Mouse (Mus musculus) MEL (cell line): ENCODE data around the gene Zdhhc11. TPM values are rescaled to one million over a fixed set of nuclear protein-coding genes. Genes with fewer than 3 reads are reported as not detected.
"Not testable (repeated sequence)": the region's sequence is repeated elsewhere in the genome, so short reads cannot be mapped to it uniquely, and the experiment has no call there.

Experiments
- DNase-seq: peaks from one replicate; pipeline ENCODE4 v3.0.0; 2011; ENCODE audit warnings: low read depth, low spot score
- H3K27ac ChIP-seq: 2 replicates; pipeline ENCODE4 v1.5.1; 2012; ENCODE audit warnings: low read depth, mild to moderate bottlenecking, control low read depth, low read length, moderate library complexity; ENCODE audit not compliant: control insufficient read depth
- H3K27me3 ChIP-seq, 2 experiments: fragments of 150-350 bp in 1 of 2; sonication (generic) in 1 of 2; 2 replicates each; pipeline ENCODE4 v1.6.1; 2012; ENCODE audit warnings: low read length in 2 of 2, mild to moderate bottlenecking in 2 of 2, improper control_type of control experiment in 1 of 2, moderate library complexity in 1 of 2; ENCODE audit not compliant: insufficient read depth in 2 of 2, control insufficient read depth in 1 of 2
- H3K36me3 ChIP-seq, 2 experiments: 2 replicates each; pipeline ENCODE4 v1.6.1; 2012 to 2014; ENCODE audit warnings: low read length in 2 of 2, improper control_type of control experiment in 1 of 2, inconsistent platforms in 1 of 2, mild to moderate bottlenecking in 1 of 2; ENCODE audit not compliant: insufficient read depth in 2 of 2, control insufficient read depth in 1 of 2
- H3K4me1 ChIP-seq, 2 experiments: fragments of 150-350 bp in 1 of 2; sonication (generic) in 1 of 2; 2 replicates each; pipeline ENCODE4 v1.6.1; 2012; ENCODE audit warnings: low read length in 2 of 2, improper control_type of control experiment in 1 of 2, mild to moderate bottlenecking in 1 of 2; ENCODE audit not compliant: insufficient read depth in 2 of 2, control insufficient read depth in 1 of 2
- H3K4me3 ChIP-seq, 2 experiments: fragments of 150-350 bp in 1 of 2; sonication (generic) in 1 of 2; 2 replicates each; pipeline ENCODE4 v1.5.1; 2012; ENCODE audit warnings: low read depth in 2 of 2, low read length in 2 of 2, mild to moderate bottlenecking in 2 of 2, moderate library complexity in 2 of 2, control low read depth in 1 of 2, improper control_type of control experiment in 1 of 2; ENCODE audit not compliant: control insufficient read depth in 1 of 2, insufficient read depth in 1 of 2
- H3K79me2 ChIP-seq: 2 replicates; pipeline ENCODE4 v1.6.1; 2012; ENCODE audit warnings: mild to moderate bottlenecking, low read length, moderate library complexity; ENCODE audit not compliant: control insufficient read depth, poor library complexity, insufficient read depth
- H3K9ac ChIP-seq: 2 replicates; pipeline ENCODE4 v1.6.1; 2012; ENCODE audit warnings: low read depth, mild to moderate bottlenecking, control low read depth, low read length, moderate library complexity; ENCODE audit not compliant: control insufficient read depth, poor library complexity, severe bottlenecking
- H3K9me3 ChIP-seq: fragments of 150-350 bp; sonication (generic); replicated peaks from 2 replicates; pipeline ENCODE4 v1.6.1; 2012; ENCODE audit warnings: mild to moderate bottlenecking, low read length, improper control_type of control experiment, moderate library complexity; ENCODE audit not compliant: insufficient read depth
- BHLHE40 ChIP-seq: IDR thresholded peaks from 2 replicates; pipeline ENCODE4 v1.6.1; 2012; ENCODE audit warnings: low read depth, mild to moderate bottlenecking, inconsistent platforms, low read length, improper control_type of control experiment, borderline replicate concordance
- CHD1 ChIP-seq: IDR thresholded peaks from 2 replicates; pipeline ENCODE4 v1.6.1; 2012; ENCODE audit warnings: low read depth, mild to moderate bottlenecking, inconsistent platforms, low read length, improper control_type of control experiment
- CHD2 ChIP-seq: IDR thresholded peaks from 2 replicates; pipeline ENCODE4 v1.6.1; 2011; ENCODE audit warnings: low read length, improper control_type of control experiment
- CTCF ChIP-seq, 3 experiments: IDR thresholded peaks in 2 of 3; conservative IDR thresholded peaks in 1 of 3; 2 replicates each; pipeline ENCODE4 v1.5.1; 2011 to 2012; ENCODE audit warnings: low read length in 3 of 3, low read depth in 2 of 3, mild to moderate bottlenecking in 2 of 3, improper control_type of control experiment in 1 of 3, inconsistent platforms in 1 of 3, mixed read lengths in 1 of 3, moderate library complexity in 1 of 3; ENCODE audit not compliant: control insufficient read depth in 1 of 3, insufficient read depth in 1 of 3, poor library complexity in 1 of 3, severe bottlenecking in 1 of 3
- E2F4 ChIP-seq: IDR thresholded peaks from 2 replicates; pipeline ENCODE4 v1.6.1; 2011; ENCODE audit warnings: low read depth, low read length, improper control_type of control experiment, borderline replicate concordance
- ETS1 ChIP-seq: IDR thresholded peaks from 2 replicates; pipeline ENCODE4 v1.6.1; 2012; ENCODE audit warnings: low read depth, mild to moderate bottlenecking, inconsistent platforms, low read length, improper control_type of control experiment, moderate library complexity
- GABPA ChIP-seq: IDR thresholded peaks from 2 replicates; pipeline ENCODE4 v1.6.1; 2012; ENCODE audit warnings: low read depth, mild to moderate bottlenecking, inconsistent platforms, low read length, improper control_type of control experiment, moderate library complexity
- GATA1 ChIP-seq: IDR thresholded peaks from 2 replicates; pipeline ENCODE4 v1.6.1; 2011; ENCODE audit warnings: low read depth, low read length, improper control_type of control experiment
- HCFC1 ChIP-seq: IDR thresholded peaks from 2 replicates; pipeline ENCODE4 v1.6.1; 2012; ENCODE audit warnings: low read depth, mild to moderate bottlenecking, inconsistent platforms, low read length, improper control_type of control experiment, moderate library complexity
- KAT2A ChIP-seq: conservative IDR thresholded peaks from 2 replicates; pipeline ENCODE4 v1.6.1; 2012; ENCODE audit warnings: low read depth, low read length, improper control_type of control experiment, inconsistent platforms
- MAFK ChIP-seq: IDR thresholded peaks from 2 replicates; pipeline ENCODE4 v1.6.1; 2011; ENCODE audit warnings: low read depth, mild to moderate bottlenecking, low read length, improper control_type of control experiment, borderline replicate concordance
- MAX ChIP-seq: IDR thresholded peaks from 2 replicates; pipeline ENCODE4 v1.6.1; 2011; ENCODE audit warnings: low read length, improper control_type of control experiment
- MEF2A ChIP-seq: IDR thresholded peaks from 2 replicates; pipeline ENCODE4 v1.6.1; 2014; ENCODE audit warnings: low read depth, mild to moderate bottlenecking, inconsistent platforms, low read length, improper control_type of control experiment; ENCODE audit not compliant: poor library complexity, insufficient replicate concordance, severe bottlenecking; ENCODE audit errors: extremely low read depth
- MXI1 ChIP-seq: IDR thresholded peaks from 2 replicates; pipeline ENCODE4 v1.6.1; 2011; ENCODE audit warnings: mild to moderate bottlenecking, low read depth, low read length, improper control_type of control experiment
- MYB ChIP-seq: IDR thresholded peaks from 2 replicates; pipeline ENCODE4 v1.6.1; 2011; ENCODE audit warnings: mild to moderate bottlenecking, low read depth, low read length, improper control_type of control experiment
- MYC ChIP-seq: IDR thresholded peaks from 2 replicates; pipeline ENCODE4 v1.6.1; 2011; ENCODE audit warnings: low read depth, mild to moderate bottlenecking, low read length, improper control_type of control experiment, moderate library complexity
- NELFE ChIP-seq: IDR thresholded peaks from 2 replicates; pipeline ENCODE4 v1.6.1; 2011; ENCODE audit warnings: low read depth, low read length, improper control_type of control experiment
- NRF1 ChIP-seq: IDR thresholded peaks from 2 replicates; pipeline ENCODE4 v1.6.1; 2014; ENCODE audit warnings: low read depth, mild to moderate bottlenecking, inconsistent platforms, low read length, improper control_type of control experiment, moderate library complexity; ENCODE audit not compliant: poor library complexity, insufficient read depth, severe bottlenecking
- RAD21 ChIP-seq: IDR thresholded peaks from 2 replicates; pipeline ENCODE4 v1.6.1; 2011; ENCODE audit warnings: mild to moderate bottlenecking, low read depth, low read length, improper control_type of control experiment
- RCOR1 ChIP-seq: IDR thresholded peaks from 2 replicates; pipeline ENCODE4 v1.6.1; 2012; ENCODE audit warnings: low read depth, mild to moderate bottlenecking, inconsistent platforms, low read length, improper control_type of control experiment
- SMC3 ChIP-seq: IDR thresholded peaks from 2 replicates; pipeline ENCODE4 v1.6.1; 2011; ENCODE audit warnings: low read depth, low read length, improper control_type of control experiment
- TCF12 ChIP-seq: IDR thresholded peaks from 2 replicates; pipeline ENCODE4 v1.6.1; 2014; ENCODE audit warnings: low read depth, mild to moderate bottlenecking, inconsistent platforms, low read length, improper control_type of control experiment, moderate library complexity
- UBTF ChIP-seq: IDR thresholded peaks from 2 replicates; pipeline ENCODE4 v1.6.1; 2012; ENCODE audit warnings: low read depth, mild to moderate bottlenecking, inconsistent platforms, low read length, improper control_type of control experiment, moderate library complexity, borderline replicate concordance; ENCODE audit not compliant: insufficient read depth
- USF1 ChIP-seq: IDR thresholded peaks from 2 replicates; pipeline ENCODE4 v1.6.1; 2014; ENCODE audit warnings: low read depth, mild to moderate bottlenecking, inconsistent platforms, low read length, improper control_type of control experiment, moderate library complexity
- ZC3H11A ChIP-seq: IDR thresholded peaks from 2 replicates; pipeline ENCODE4 v1.6.1; 2012; ENCODE audit warnings: low read depth, mild to moderate bottlenecking, inconsistent platforms, low read length, improper control_type of control experiment
- ZKSCAN1 ChIP-seq: IDR thresholded peaks from 2 replicates; pipeline ENCODE4 v1.6.1; 2012; ENCODE audit warnings: low read depth, mild to moderate bottlenecking, inconsistent platforms, low read length, improper control_type of control experiment, moderate library complexity
- ZNF384 ChIP-seq: IDR thresholded peaks from 2 replicates; pipeline ENCODE4 v1.6.1; 2012; ENCODE audit warnings: low read depth, mild to moderate bottlenecking, inconsistent platforms, low read length, improper control_type of control experiment
- polyA plus RNA-seq, 2 experiments: library from polyadenylated mRNA; stranded (reverse) in 1 of 2; unstranded in 1 of 2; fragments of >175 nt in 1 of 2; fragments of >200 nt in 1 of 2; gene quantifications; 2 replicates each; pipeline versions ENCODE4 v1.2.1 to v1.2.4; 2012; ENCODE audit warnings: low replicate concordance in 2 of 2, low read depth in 1 of 2; ENCODE audit not compliant: insufficient read length in 2 of 2, insufficient read depth in 1 of 2, missing spikeins in 1 of 2
- total RNA-seq: library from RNA; depleted of rRNA; stranded (reverse); fragments of 300-350 nt; gene quantifications from 2 replicates; pipeline ENCODE4 v1.2.3, GENCODE M21; 2012

Zdhhc11 gene
- total and polyA plus RNA-seq, 3 experiments: not detected

DNA sequence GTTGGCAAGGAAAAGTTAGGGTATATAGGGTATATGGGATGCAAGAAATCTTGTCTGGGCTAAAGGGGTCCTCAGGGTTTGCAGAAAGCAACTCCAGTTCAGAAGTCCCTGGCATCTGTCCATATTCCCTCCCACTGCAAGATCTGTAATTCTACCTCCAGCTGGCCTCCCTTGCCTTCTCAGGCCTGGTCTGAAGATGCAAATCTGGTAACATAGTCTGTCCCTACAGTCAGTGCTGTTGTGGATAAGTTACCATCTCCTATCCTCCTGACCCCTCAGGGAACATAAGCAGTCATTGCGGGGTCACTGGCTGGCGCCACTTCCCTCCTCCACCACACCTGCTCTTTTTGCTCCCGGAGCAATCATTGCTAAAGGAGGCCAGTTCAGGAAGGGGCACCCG lies 52.3 kb downstream of the Zdhhc11 start:
- no peak overlapping the region for H3K27ac ChIP-seq
- H3K9me3 ChIP-seq: no peaks in the 10 kb centered on the region
- H3K27me3 ChIP-seq: peaks cover 0 to 4% of the 10 kb centered on the region in 2 experiments; a peak in 3 of 4 replicates
- no peak for DNase-seq
- no peaks in the 10 kb centered on the region for H3K4me1 ChIP-seq
- no peak for TF ChIP-seq ETS1
- no peak for TF ChIP-seq MAX
- no peak for TF ChIP-seq NRF1
- TF ChIP-seq MEF2A: no peak
- no peak for TF ChIP-seq ZNF384
- no peak for TF ChIP-seq RAD21
- TF ChIP-seq ZKSCAN1: no peak
- no peak for TF ChIP-seq USF1
- no peak for TF ChIP-seq CHD2
- TF ChIP-seq MYB: no peak
- TF ChIP-seq, all 39 proteins: peak for 0
- no peaks in the 10 kb centered on the region for H3K79me2 ChIP-seq
- H3K9ac ChIP-seq: no peak overlapping the region
- no peaks in the 10 kb centered on the region for H3K36me3 ChIP-seq
- no peak overlapping the region for H3K4me3 ChIP-seq

DNA sequence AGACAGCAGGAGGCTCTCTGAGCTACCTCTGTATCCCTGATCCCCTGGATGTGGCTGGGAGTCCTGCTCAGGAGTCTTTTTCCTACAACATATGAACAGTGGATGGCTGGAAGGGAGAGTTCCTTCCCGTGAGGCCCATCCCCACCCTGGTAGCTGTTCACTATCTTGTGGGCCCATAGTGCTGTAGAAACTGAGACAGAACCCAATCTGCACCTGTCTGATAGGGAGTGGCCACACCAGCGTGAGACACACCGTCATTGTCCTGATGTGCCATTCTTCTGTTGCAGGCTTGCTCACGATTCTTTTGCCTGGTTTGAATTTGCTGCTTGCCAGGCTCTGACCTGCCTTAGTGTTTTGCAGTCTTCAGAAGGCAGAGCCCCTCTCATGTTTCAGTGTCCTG lies 53.8 kb downstream of the Zdhhc11 start:
- no peak for DNase-seq
- TF ChIP-seq E2F4 (no peak), SMC3 (no peak), ZC3H11A (no peak), UBTF (no peak), NELFE (no peak), CTCF (IDR thresholded peaks at IDR 0.05 in 2 of 3, conservative IDR thresholded peaks at IDR 0.05 in 1 of 3; ENCODE audit: control insufficient read depth in 1 of 3, insufficient read depth in 1 of 3, low read depth in 2 of 3, low read length in 3 of 3, poor library complexity in 1 of 3, severe bottlenecking in 1 of 3) (no peak), CHD1 (no peak), KAT2A (no peak), MXI1 (no peak), MYB (no peak), MYC (no peak), MAFK (no peak), RCOR1 (no peak), USF1 (no peak), BHLHE40 (no peak), GATA1 (no peak), TCF12 (no peak), HCFC1 (no peak), MAX (no peak), GABPA (no peak)
- Histone ChIP-seq H3K36me3 (no peaks in the 10 kb centered on the region), H3K4me1 (no peaks in the 10 kb centered on the region), H3K4me3 (no peak overlapping the region), H3K27me3 (peaks cover 0 to 3% of the 10 kb centered on the region in 2 experiments; a peak in 3 of 4 replicates), H3K9ac (no peak overlapping the region), H3K79me2 (no peaks in the 10 kb centered on the region), H3K9me3 (no peaks in the 10 kb centered on the region), H3K27ac (no peak overlapping the region)

DNA sequence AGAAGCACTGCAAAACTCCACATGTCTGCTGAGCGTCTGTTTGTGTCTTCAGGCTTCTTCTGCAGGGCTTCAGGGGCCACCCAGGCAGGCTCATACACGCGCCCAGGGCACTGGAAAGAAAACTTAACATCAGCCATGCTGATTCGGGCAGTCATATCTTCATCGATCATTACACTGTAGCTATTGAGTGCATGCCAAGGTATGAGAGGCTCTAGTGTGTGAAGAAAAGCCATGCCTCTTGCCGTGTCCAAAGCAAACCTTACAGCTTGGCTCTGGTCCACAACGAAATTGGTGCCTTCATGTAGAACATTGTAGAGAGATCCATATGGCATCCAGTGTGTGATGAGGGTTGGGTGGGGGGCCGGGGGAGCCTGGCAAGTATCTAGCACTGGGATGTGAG lies 55.4 kb downstream of the Zdhhc11 start:
- not testable (repeated sequence) for H3K4me1 ChIP-seq, H3K36me3 ChIP-seq, DNase-seq, H3K27me3 ChIP-seq, H3K4me3 ChIP-seq, H3K9me3 ChIP-seq, H3K9ac ChIP-seq, H3K79me2 ChIP-seq, H3K27ac ChIP-seq
